Mouse (Mus musculus): ENCODE measurements around the gene Il12rb1. TPM values are rescaled to one million over a fixed set of nuclear protein-coding genes. Genes with fewer than 3 reads are reported as not detected.

The Il12rb1 gene
- polyA plus RNA-seq, 1 experiment: 0.58 TPM

- DNase-seq (ENCODE audit: low spot score): no peak
Observed at GRCm38 (mm10) chr8:70850947-70851346, 42.7 kb downstream of the Il12rb1 start.

GRCm38 (mm10) chr8:70851837-70852236, 43.6 kb downstream of the Il12rb1 start:
- DNase-seq (ENCODE audit: low spot score): no peak

GRCm38 (mm10) chr8:70852595-70853231, 44.5 kb downstream of the Il12rb1 start:
- no peak for DNase-seq (ENCODE audit: low spot score)

DNA sequence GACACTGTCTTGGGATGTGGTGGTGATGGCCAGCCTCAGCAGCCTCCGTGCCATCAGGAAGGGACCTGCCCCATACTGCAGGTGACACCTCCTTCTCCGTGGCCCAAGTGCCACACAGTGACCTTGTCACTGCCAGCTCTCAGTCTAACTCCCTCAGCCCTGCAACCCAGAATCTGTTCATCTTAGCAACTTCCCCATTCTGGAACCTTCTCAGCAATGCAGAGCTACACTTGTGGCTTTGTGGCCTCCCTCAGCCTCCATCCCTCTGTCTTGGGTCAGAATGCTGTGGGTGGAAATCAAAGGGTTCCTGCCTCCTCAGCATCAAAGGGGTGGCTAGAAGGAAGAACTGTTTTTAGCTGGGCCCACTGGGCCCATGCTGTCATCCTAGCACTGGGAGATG, 45.6 kb downstream of the Il12rb1 start:
- no peak for DNase-seq (ENCODE audit: low spot score)

DNA sequence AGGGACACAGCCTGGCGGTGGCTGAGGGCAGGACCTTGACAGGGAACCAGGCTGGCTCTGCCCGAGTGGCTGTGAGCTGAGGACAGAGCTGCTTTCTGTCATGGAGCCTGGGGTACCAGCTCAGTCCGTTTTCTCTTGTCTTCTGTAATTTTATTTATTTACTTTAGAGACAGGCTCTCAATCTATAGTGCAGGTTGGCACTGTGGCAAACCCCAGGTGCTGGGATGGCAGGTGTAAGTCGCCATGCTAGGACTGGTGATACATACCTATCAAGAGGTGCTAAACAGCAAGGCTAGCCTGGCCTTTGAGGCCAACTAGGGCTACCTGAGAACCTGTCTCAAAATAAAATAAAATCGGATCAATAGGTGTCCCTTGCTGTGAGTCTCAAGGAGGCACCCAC, 47.8 kb downstream of the Il12rb1 start:
- no peak for DNase-seq (ENCODE audit: low spot score)

GRCm38 (mm10) chr8:70856541-70857197, 48.4 kb downstream of the Il12rb1 start:
- DNase-seq (ENCODE audit: low spot score): no peak

GRCm38 (mm10) chr8:70857516-70857915, 49.3 kb downstream of the Il12rb1 start:
- DNase-seq (ENCODE audit: low spot score): no peak

- no peak for DNase-seq (ENCODE audit: low spot score)
Observed at GRCm38 (mm10) chr8:70862824-70863641, 54.8 kb downstream of the Il12rb1 start, which contains the start of gene Kcnn1. Gene Kcnn1, minus strand, starts transcription at chr8:70863258.

DNA sequence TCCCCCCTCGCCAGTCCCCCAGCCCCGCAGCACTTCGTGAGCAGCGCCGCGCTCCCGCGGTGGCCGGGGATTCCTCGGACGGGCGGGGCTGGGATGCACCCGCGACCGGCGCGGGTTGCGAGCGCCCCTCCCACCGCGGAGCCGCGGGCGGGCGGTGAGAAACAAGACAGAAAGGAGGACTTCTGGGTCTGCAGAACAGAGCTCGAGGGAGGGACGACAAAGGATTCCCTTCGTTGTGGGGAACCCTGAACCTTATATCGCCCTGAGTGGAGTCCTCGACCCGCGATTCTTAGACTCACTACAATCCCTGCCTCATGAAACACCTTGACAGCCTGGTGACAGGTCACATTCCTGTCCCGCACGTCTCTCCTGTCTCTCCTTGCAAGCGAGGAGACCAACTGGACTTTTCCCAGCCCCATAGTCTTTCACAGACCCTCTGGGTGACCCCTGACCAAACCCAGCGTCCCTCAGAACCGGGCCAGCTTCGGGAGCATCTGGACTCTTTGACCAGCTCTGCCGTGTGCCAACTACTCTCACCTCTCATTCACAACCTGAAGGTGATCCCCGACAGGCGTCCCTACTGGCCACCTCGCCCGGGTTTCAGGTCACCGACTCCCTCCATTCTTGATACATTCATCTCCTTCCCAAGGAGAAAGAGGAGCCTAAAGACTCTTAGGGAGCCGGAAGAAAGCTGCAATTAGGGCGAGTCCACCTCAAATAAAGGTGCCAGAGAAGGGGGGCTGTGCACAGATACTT, 55.9 kb downstream of the Il12rb1 start:
- DNase-seq (ENCODE audit: low spot score): no peak

DNA sequence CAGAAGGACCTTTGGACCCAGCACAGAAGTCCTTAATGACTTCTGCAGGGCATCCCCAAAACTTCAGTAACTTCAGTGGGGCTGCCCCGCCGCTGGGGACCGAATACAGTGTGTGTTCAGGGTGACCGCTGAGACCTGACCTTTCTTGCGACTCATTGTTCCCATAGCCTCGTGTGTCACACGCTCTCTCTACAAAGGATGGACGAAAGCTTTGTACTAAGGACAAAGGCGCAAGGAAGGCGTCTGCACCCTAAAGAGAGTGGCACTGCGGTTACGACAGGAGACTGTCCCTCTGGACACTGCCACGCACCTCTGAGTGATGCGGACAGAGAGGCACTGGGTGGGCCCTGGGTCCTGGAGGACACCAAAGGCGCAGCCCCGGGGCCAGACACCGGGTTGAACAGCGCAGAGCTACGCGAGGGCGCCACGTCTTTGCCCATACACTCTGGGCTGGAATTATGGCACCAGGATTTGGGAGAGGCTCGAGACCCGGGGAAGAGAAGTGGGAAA, 56.5 kb downstream of the Il12rb1 start:
- DNase-seq (ENCODE audit: low spot score): no peak

DNA sequence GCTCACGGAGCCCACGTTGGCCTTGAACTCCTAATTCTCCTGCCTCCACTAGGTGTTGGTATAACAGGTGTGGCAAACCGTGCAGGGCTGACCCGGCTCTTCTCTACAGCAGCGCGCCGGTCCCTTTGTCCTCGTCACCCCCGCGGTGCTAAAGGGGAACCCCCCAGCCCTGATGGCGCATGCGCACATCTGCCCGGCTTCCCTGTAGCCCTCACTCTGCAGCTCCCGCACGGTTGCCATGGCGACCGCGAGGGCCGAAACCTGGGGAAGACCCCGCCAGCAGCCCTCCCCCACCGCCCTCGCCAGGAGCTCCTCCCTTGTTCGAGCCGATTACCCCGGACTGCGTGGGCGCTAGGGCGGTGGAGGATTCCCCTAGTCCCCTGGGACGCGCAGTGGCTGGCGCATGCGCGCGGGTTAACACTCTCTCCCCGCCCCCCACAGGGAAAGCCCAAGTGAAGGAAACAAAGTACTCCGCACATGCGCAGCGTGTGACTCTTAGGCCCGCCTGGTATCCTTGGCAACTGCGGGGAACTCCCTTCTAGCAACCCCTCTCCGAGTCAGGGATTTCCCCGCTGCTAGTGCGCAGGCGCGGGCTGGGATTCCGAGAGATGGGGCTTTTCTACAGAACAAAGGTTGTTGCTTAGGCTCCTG, 57.2 kb downstream of the Il12rb1 start:
- DNase-seq (ENCODE audit: low spot score): peak; percentile 97

GRCm38 (mm10) chr8:70866001-70866520, 57.8 kb downstream of the Il12rb1 start:
- no peak for DNase-seq (ENCODE audit: low spot score)

GRCm38 (mm10) chr8:70866566-70866965, 58.3 kb downstream of the Il12rb1 start:
- DNase-seq (ENCODE audit: low spot score): no peak

GRCm38 (mm10) chr8:70868559-70869198, 60.4 kb downstream of the Il12rb1 start:
- no peak for DNase-seq (ENCODE audit: low spot score)

DNA sequence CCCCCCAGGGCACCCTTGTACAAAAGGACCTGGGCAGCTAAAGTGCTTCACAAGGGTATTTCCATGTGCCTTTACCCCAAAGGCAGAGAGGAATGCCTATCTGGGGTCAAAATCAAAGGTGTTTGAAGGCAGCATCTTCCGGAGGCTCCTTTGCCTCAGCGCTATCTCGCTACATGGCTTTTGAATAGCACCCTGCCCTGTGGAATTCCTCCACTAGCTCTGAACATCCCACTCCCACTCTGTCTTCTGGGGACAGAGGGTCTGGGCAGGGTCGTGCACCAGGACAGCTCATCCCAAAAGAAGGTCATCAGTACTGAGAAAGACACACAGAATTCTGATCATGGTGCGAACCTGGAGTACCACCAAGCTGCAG, 60.9 kb downstream of the Il12rb1 start:
- no peak for DNase-seq (ENCODE audit: low spot score)

GRCm38 (mm10) chr8:70869601-70870041, 61.4 kb downstream of the Il12rb1 start:
- DNase-seq (ENCODE audit: low spot score): no peak

All from urinary bladder, adult 2 months (tissue).